Mouse (Mus musculus) cortical plate, adult 2 months (tissue): ENCODE data around the gene Lrrc32.

Experiments
- CTCF ChIP-seq: fragments of 200-500 bp; IDR thresholded peaks from 2 replicates; pipeline ENCODE4 v1.5.1; 2011; ENCODE audit warnings: mild to moderate bottlenecking, control low read depth, low read length; ENCODE audit not compliant: insufficient read depth; ENCODE audit errors: extremely low read depth
- POLR2A ChIP-seq: fragments of 200-500 bp; IDR thresholded peaks from 2 replicates; pipeline ENCODE4 v1.6.1; 2011; ENCODE audit warnings: mild to moderate bottlenecking, low read length, control low read depth; ENCODE audit not compliant: insufficient read depth; ENCODE audit errors: extremely low read depth

GRCm38 (mm10) chr7:98469089-98469488 lies 20.0 kb upstream of the Lrrc32 start:
- TF ChIP-seq POLR2A = no peak
- no peak for TF ChIP-seq CTCF
